Mouse (Mus musculus) megakaryocyte progenitor cell, adult 5-6 weeks (primary cell): ENCODE results near the gene Rnf25. TPM values are rescaled to one million over a fixed set of nuclear protein-coding genes. Genes with fewer than 3 reads are reported as not detected.

Experiments used
- total RNA-seq, 2 experiments: library from RNA; stranded (forward) in 1 of 2; stranded (reverse) in 1 of 2; fragments of 157-497, 149-512 nt in 1 of 2; fragments of 200-1000 nt in 1 of 2; gene quantifications; 2 replicates each; pipeline versions ENCODE4 v1.2.3 to v1.2.4; 2015 to 2017

Rnf25 gene
- total RNA-seq, 2 experiments from 2014 or later: 16.3 to 43.2 TPM

Other genes with a start within 250 kb of the Rnf25 start
- 0.37 TPM in 1 of 2 replicates, not detected in the other for gene Catip, start 239.3 kb downstream of the Rnf25 start, total RNA-seq (2015)
- not detected in 2 replicates for gene Catip, start 239.3 kb downstream of the Rnf25 start, total RNA-seq (2017)
- 2.1 and 3.8 TPM in 2 replicates for gene Slc11a1, start 226.2 kb downstream of the Rnf25 start, total RNA-seq (2015)
- gene Slc11a1, start 226.2 kb downstream of the Rnf25 start, total RNA-seq (2017): 0.95 and 1.7 TPM in 2 replicates
- 79.1 and 89.1 TPM in 2 replicates for gene Ctdsp1, start 209.9 kb downstream of the Rnf25 start, total RNA-seq (2015)
- gene Ctdsp1, start 209.9 kb downstream of the Rnf25 start, total RNA-seq (2017): 33.0 and 33.2 TPM in 2 replicates
- not detected in 2 replicates for gene Vil1, start 192.0 kb downstream of the Rnf25 start, total RNA-seq (2015)
- not detected in 2 replicates for gene Vil1, start 192.0 kb downstream of the Rnf25 start, total RNA-seq (2017)
- gene Cnot9, start 95.3 kb downstream of the Rnf25 start, total RNA-seq (2015): 58.9 and 65.3 TPM in 2 replicates
- gene Cnot9, start 95.3 kb downstream of the Rnf25 start, total RNA-seq (2017): 70.1 and 87.8 TPM in 2 replicates
- not detected in 2 replicates for gene Plcd4, start 58.5 kb downstream of the Rnf25 start, total RNA-seq (2015)
- not detected in 2 replicates for gene Plcd4, start 58.5 kb downstream of the Rnf25 start, total RNA-seq (2017)
- gene Usp37, start 57.1 kb downstream of the Rnf25 start, total RNA-seq (2015): 27.7 and 29.5 TPM in 2 replicates
- gene Usp37, start 57.1 kb downstream of the Rnf25 start, total RNA-seq (2017): 30.5 and 42.6 TPM in 2 replicates
- 16.6 and 17.9 TPM in 2 replicates for gene Zfp142, start 13.2 kb downstream of the Rnf25 start, total RNA-seq (2015)
- 7.1 and 8.4 TPM in 2 replicates for gene Zfp142, start 13.2 kb downstream of the Rnf25 start, total RNA-seq (2017)
- 18.4 and 28.7 TPM in 2 replicates for gene Bcs1l, start 13.1 kb downstream of the Rnf25 start, total RNA-seq (2015)
- 22.7 and 28.0 TPM in 2 replicates for gene Bcs1l, start 13.1 kb downstream of the Rnf25 start, total RNA-seq (2017)
- gene Stk36, start within 50 bp of the Rnf25 start, total RNA-seq (2015): 0.32 TPM in 1 of 2 replicates, not detected in the other
- gene Stk36, start within 50 bp of the Rnf25 start, total RNA-seq (2017): not detected in 2 replicates
- 16.6 and 27.2 TPM in 2 replicates for gene Ttll4, start 60.3 kb upstream of the Rnf25 start, total RNA-seq (2015)
- gene Ttll4, start 60.3 kb upstream of the Rnf25 start, total RNA-seq (2017): 19.6 and 21.9 TPM in 2 replicates
- gene Cyp27a1, start 112.2 kb upstream of the Rnf25 start, total RNA-seq (2015): 2.4 and 10.6 TPM in 2 replicates
- 4.5 and 5.2 TPM in 2 replicates for gene Cyp27a1, start 112.2 kb upstream of the Rnf25 start, total RNA-seq (2017)
- not detected in 2 replicates for gene Prkag3, start 147.8 kb upstream of the Rnf25 start, total RNA-seq (2015)
- not detected in 2 replicates for gene Prkag3, start 147.8 kb upstream of the Rnf25 start, total RNA-seq (2017)
- 0.07 and 0.17 TPM in 2 replicates for gene Wnt6, start 170.5 kb upstream of the Rnf25 start, total RNA-seq (2015)
- 0.74 TPM in 1 of 2 replicates, not detected in the other for gene Wnt6, start 170.5 kb upstream of the Rnf25 start, total RNA-seq (2017)
- gene Wnt10a, start 190.1 kb upstream of the Rnf25 start, total RNA-seq (2015): not detected in 2 replicates
- not detected in 2 replicates for gene Wnt10a, start 190.1 kb upstream of the Rnf25 start, total RNA-seq (2017)